Mouse (Mus musculus) gastrocnemius, adult 2 months (tissue): Measurements from ENCODE around the gene Csmd2. TPM values are rescaled to one million over a fixed set of nuclear protein-coding genes. Genes with fewer than 3 reads are reported as not detected.
A peak's percentile ranks its signal among the peaks of the same experiment; 100 is the strongest.
"Not testable (repeated sequence)": the region's sequence is repeated elsewhere in the genome, so short reads cannot be mapped to it uniquely, and the experiment has no call there.

Source experiments
- DNase-seq: peaks from one replicate; pipeline ENCODE4 v3.0.0; 2022
- H3K27ac ChIP-seq: fragments of 200-600 bp; 2 replicates; pipeline ENCODE4 v1.8.1; 2022; ENCODE audit warnings: mild to moderate bottlenecking
- H3K4me3 ChIP-seq: fragments of 200-600 bp; 2 replicates; pipeline ENCODE4 v1.8.1; 2022; ENCODE audit warnings: mild to moderate bottlenecking, moderate library complexity
- CTCF ChIP-seq: fragments of 200-600 bp; IDR thresholded peaks from 2 replicates; pipeline ENCODE4 v1.8.1; 2022; ENCODE audit warnings: antibody characterized with exemption, mild to moderate bottlenecking, moderate library complexity
- intact Hi-C: fragments of 180-260 bp; cut with DNase I; formaldehyde crosslinking; loops from one replicate; pipeline ENCODE4 v1.15.1; 2025
- total RNA-seq, 2 experiments: library from RNA; stranded (reverse); gene quantifications; 2 replicates each; pipeline ENCODE4 v1.2.3; 2021

Gene Csmd2
- total RNA-seq, 2 experiments from 2014 or later, result not detected

GRCm38 (mm10) chr4:127988526-127989180 lies 996 bp downstream of the Csmd2 start:
- intact Hi-C loops, result no loop called here
- H3K4me3 ChIP-seq, result no peak overlapping the region
- no peak for DNase-seq
- TF ChIP-seq CTCF, result no peak
- no peak overlapping the region for H3K27ac ChIP-seq

GRCm38 (mm10) chr4:127989347-127989995 lies 1.8 kb downstream of the Csmd2 start:
- peak; percentile 37 for DNase-seq
- TF ChIP-seq CTCF, result peak; percentile 59
- Histone ChIP-seq H3K27ac (no peak overlapping the region), H3K4me3 (no peak overlapping the region)
- intact Hi-C loops, result no loop called here

GRCm38 (mm10) chr4:127999281-127999680 lies 11.6 kb downstream of the Csmd2 start:
- no peak for TF ChIP-seq CTCF
- no peak overlapping the region for H3K27ac ChIP-seq
- intact Hi-C loops, result no loop called here
- no peak overlapping the region for H3K4me3 ChIP-seq
- no peak for DNase-seq

GRCm38 (mm10) chr4:128002638-128003101 lies 15.0 kb downstream of the Csmd2 start:
- no peak for TF ChIP-seq CTCF
- no peak for DNase-seq
- Histone ChIP-seq H3K4me3 (no peak overlapping the region), H3K27ac (no peak overlapping the region)
- intact Hi-C loops, result no loop called here

- no peak for TF ChIP-seq CTCF
- no peak overlapping the region for H3K27ac ChIP-seq
- no peak overlapping the region for H3K4me3 ChIP-seq
- intact Hi-C loops, result no loop called here
- no peak for DNase-seq
Observed at GRCm38 (mm10) chr4:128004797-128005452, 17.3 kb downstream of the Csmd2 start.

- intact Hi-C loops, result no loop called here
- Histone ChIP-seq H3K27ac (no peak overlapping the region), H3K4me3 (no peak overlapping the region)
- DNase-seq, result no peak
- no peak for TF ChIP-seq CTCF
Observed at GRCm38 (mm10) chr4:128019465-128019864, 31.8 kb downstream of the Csmd2 start.

- Histone ChIP-seq H3K27ac (no peak overlapping the region), H3K4me3 (no peak overlapping the region)
- DNase-seq, result no peak
- intact Hi-C loops, result no loop called here
- no peak for TF ChIP-seq CTCF
Observed at GRCm38 (mm10) chr4:128028294-128028693, 40.6 kb downstream of the Csmd2 start.

GRCm38 (mm10) chr4:128041901-128042300 lies 54.2 kb downstream of the Csmd2 start:
- intact Hi-C loops, result no loop called here
- Histone ChIP-seq H3K27ac (no peak overlapping the region), H3K4me3 (no peak overlapping the region)
- no peak for TF ChIP-seq CTCF
- no peak for DNase-seq

- TF ChIP-seq CTCF, result no peak
- H3K4me3 ChIP-seq, result no peak overlapping the region
- intact Hi-C loops, result no loop called here
- H3K27ac ChIP-seq, result no peak overlapping the region
- no peak for DNase-seq
Observed at GRCm38 (mm10) chr4:128042626-128043025, 55.0 kb downstream of the Csmd2 start.

- Histone ChIP-seq H3K27ac (no peak overlapping the region), H3K4me3 (no peak overlapping the region)
- DNase-seq, result no peak
- TF ChIP-seq CTCF, result no peak
- intact Hi-C loops, result no loop called here
Observed at GRCm38 (mm10) chr4:128048716-128049115, 61.1 kb downstream of the Csmd2 start.

GRCm38 (mm10) chr4:128052701-128053100 lies 65.0 kb downstream of the Csmd2 start:
- Histone ChIP-seq H3K4me3 (no peak overlapping the region), H3K27ac (no peak overlapping the region)
- intact Hi-C loops, result no loop called here
- DNase-seq, result no peak
- no peak for TF ChIP-seq CTCF

GRCm38 (mm10) chr4:128061274-128061673 lies 73.6 kb downstream of the Csmd2 start:
- DNase-seq, H3K27ac ChIP-seq, H3K4me3 ChIP-seq, intact Hi-C loops: not testable (repeated sequence)

GRCm38 (mm10) chr4:128067189-128067588 lies 79.5 kb downstream of the Csmd2 start:
- intact Hi-C loops, result no loop called here
- H3K4me3 ChIP-seq, result no peak overlapping the region
- H3K27ac ChIP-seq, result no peak overlapping the region
- no peak for TF ChIP-seq CTCF
- DNase-seq, result no peak
